Mouse (Mus musculus) embryonic facial prominence, embryonic 12.5 days (tissue): ENCODE measurements at regions not wholly inside any gene's neighbourhood (a gene's known extent, or its start where the extent isn't known, plus 50 kb on each side); places are given as distances from the start of the nearest gene placed in this dataset.
"Not testable (repeated sequence)": the region's sequence is repeated elsewhere in the genome, so short reads cannot be mapped to it uniquely, and the experiment has no call there.

Source experiments
- ATAC-seq: fragments of 200-750 bp; cut with Nextera tagmentation; 2 replicates; pipeline ENCODE4 v1.8.0; 2017; ENCODE audit not compliant: insufficient number of reproducible peaks, insufficient read depth, low FRiP score, low TSS enrichment
- H3K27ac ChIP-seq: fragments of 300-500 bp; sonication (generic); 2 replicates; pipeline ENCODE4 v1.5.1; 2016; ENCODE audit warnings: mild to moderate bottlenecking
- H3K27me3 ChIP-seq: fragments of 300-500 bp; sonication (generic); 2 replicates; pipeline ENCODE4 v1.6.1; 2016; ENCODE audit warnings: mild to moderate bottlenecking, moderate library complexity
- H3K36me3 ChIP-seq: fragments of 300-500 bp; sonication (generic); 2 replicates; pipeline ENCODE4 v1.6.1; 2016; ENCODE audit warnings: mild to moderate bottlenecking
- H3K4me1 ChIP-seq: fragments of 300-500 bp; sonication (generic); 2 replicates; pipeline ENCODE4 v1.6.1; 2016
- H3K4me2 ChIP-seq: fragments of 300-500 bp; sonication (generic); replicated peaks from 2 replicates; pipeline ENCODE4 v1.6.1; 2016; ENCODE audit warnings: mild to moderate bottlenecking, moderate library complexity
- H3K4me3 ChIP-seq: fragments of 300-500 bp; sonication (generic); 2 replicates; pipeline ENCODE4 v1.5.1; 2016; ENCODE audit warnings: mild to moderate bottlenecking
- H3K9ac ChIP-seq: fragments of 300-500 bp; sonication (generic); 2 replicates; pipeline ENCODE4 v1.6.1; 2016; ENCODE audit warnings: mild to moderate bottlenecking, moderate library complexity
- H3K9me3 ChIP-seq: fragments of 300-500 bp; sonication (generic); 2 replicates; pipeline ENCODE4 v1.6.1; 2016; ENCODE audit warnings: mild to moderate bottlenecking, moderate library complexity
- WGBS: fragments of 180-500 bp; shearing (Covaris S2); methylation state at CpG from one replicate; pipeline ENCODE4 v1.1.7; 2016; 5-methylcytosine and 5-hydroxymethylcytosine counted together

GRCm38 (mm10) chr5:108903134-108903923 is 50.9 kb upstream of the Vmn2r9 start:
- Histone ChIP-seq H3K4me3 (peak overlapping the region; percentile 23; the same call in 1 of the 2 replicates), H3K4me2 (peak overlapping the region; percentile 35)
- ATAC-seq = peak; percentile 94
- not testable (repeated sequence) for H3K9ac ChIP-seq, H3K36me3 ChIP-seq, H3K27ac ChIP-seq, H3K27me3 ChIP-seq, H3K4me1 ChIP-seq, H3K9me3 ChIP-seq
- WGBS = 3% methylated on average over 39 of the region's 65 CpGs
